Mouse (Mus musculus): ENCODE results near the gene Dnase1l2. TPM values are rescaled to one million over a fixed set of nuclear protein-coding genes. Genes with fewer than 3 reads are reported as not detected.
A peak's percentile ranks its signal among the peaks of the same experiment; 100 is the strongest.

Gene Dnase1l2
- polyA plus RNA-seq, 1 experiment from 2014 or later = 3.5 TPM

DNA sequence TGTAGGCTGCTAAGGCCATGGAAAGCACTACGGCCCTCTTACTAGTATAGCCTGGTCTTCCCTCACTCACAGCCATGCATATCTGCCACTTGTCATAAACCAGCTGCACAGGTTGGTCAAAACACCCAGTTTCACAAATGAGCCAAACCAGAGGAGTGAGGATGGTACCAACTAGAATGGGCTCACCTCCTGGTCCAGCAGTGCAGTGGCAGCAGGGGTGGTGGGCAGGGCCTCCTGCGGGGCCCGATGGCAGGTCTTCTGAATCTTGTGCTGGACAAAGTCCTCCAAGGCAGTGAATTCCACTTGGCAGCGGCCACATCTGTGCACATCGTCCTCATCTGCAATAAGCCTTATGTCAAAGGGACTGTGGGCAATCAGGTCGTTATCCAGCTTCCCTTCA lies 8.3 kb upstream of the Dnase1l2 start:
- no peak overlapping the region for H3K4me2 ChIP-seq
- H3K27ac ChIP-seq = no peak overlapping the region
- peaks cover 14% of the 10 kb centered on the region for H3K4me1 ChIP-seq
- WGBS = 92% methylated on average over 6 of the region's 6 CpGs
- H3K27me3 ChIP-seq = no peaks in the 10 kb centered on the region
- ATAC-seq (ENCODE audit: insufficient number of reproducible peaks, insufficient read depth, low FRiP score, low TSS enrichment, low read depth) = no peak
- 0 out of 2 replicates have a peak overlapping the region, but pooled peaks have one; percentile 12 for H3K9ac ChIP-seq
- no peak overlapping the region for H3K4me3 ChIP-seq
- H3K36me3 ChIP-seq = peaks cover 54% of the 10 kb centered on the region
- no peaks in the 10 kb centered on the region for H3K9me3 ChIP-seq

DNA sequence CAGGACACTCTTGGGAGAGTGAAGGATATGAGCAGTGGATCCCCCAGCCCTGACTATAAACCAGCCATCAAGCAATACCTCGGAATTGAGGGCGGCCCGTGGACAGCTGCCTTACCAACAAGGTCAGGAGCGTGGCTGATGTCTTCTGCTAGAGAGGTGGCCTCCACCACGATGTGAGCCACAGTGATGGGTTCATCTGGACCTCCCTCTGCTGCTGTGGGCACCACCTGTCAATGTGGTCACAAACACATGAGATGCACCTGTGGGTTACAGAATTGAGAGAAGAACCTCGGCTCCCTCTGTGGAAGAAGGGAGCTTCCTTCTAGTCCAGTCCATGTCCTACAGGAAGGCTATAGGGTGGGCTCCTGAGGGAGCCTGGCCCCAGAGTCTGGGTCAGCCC lies 6.6 kb upstream of the Dnase1l2 start:
- 92% methylated on average over 6 of the region's 6 CpGs for WGBS
- Histone ChIP-seq H3K9ac (no peak overlapping the region), H3K4me1 (peaks cover 11% of the 10 kb centered on the region), H3K36me3 (peaks cover 71% of the 10 kb centered on the region), H3K4me2 (no peak overlapping the region), H3K4me3 (no peak overlapping the region), H3K27ac (no peak overlapping the region), H3K9me3 (no peaks in the 10 kb centered on the region), H3K27me3 (no peaks in the 10 kb centered on the region)
- no peak for ATAC-seq (ENCODE audit: insufficient number of reproducible peaks, insufficient read depth, low FRiP score, low TSS enrichment, low read depth)

DNA sequence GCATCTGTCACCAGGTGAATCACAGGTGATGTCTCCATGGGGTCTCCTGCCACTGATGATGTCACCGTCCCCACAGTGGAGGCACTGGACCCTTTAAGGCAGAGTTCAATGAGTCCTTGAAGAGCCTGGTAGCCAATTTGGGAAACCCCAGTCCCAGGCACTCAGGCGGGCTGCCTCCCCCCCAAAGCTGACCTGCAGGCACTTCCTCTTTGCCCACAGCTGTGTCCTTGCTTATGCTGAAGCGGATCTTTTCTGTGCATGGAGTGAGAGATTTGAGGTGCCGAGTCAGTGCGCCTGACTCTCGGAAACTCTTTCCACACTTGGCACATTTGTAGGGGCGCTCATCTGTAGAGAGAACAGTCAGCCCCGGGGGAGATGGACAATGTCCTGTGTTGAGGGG lies 3.7 kb upstream of the Dnase1l2 start:
- ATAC-seq (ENCODE audit: insufficient number of reproducible peaks, insufficient read depth, low FRiP score, low TSS enrichment, low read depth) = no peak
- no peaks in the 10 kb centered on the region for H3K9me3 ChIP-seq
- 92% methylated on average over 8 of the region's 8 CpGs for WGBS
- H3K4me2 ChIP-seq = no peak overlapping the region
- no peak overlapping the region for H3K4me3 ChIP-seq
- H3K4me1 ChIP-seq = no peaks in the 10 kb centered on the region
- no peaks in the 10 kb centered on the region for H3K27me3 ChIP-seq
- no peak overlapping the region for H3K27ac ChIP-seq
- H3K36me3 ChIP-seq = peaks cover 97% of the 10 kb centered on the region
- H3K9ac ChIP-seq = no peak overlapping the region

DNA sequence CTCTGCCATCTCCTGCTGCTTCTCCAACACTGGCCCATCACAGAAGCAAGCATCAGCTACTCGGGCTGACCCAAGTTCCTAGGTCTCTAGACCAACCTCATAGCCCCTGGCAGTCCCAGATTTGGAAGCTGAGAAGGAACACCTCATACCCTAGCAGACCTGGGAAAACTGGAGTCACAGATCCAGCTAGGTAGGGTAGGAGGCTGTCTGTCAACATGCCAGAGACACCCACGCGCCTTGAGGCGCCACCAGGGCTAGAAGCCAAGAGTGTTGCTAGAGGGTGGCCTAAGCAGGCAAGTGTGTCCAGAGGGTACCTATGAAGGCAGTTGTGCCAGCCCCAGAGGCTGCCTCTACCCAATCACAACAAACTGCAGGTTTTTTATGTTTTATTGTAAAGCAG lies 504 bp upstream of the Dnase1l2 start:
- H3K4me3 ChIP-seq = no peak overlapping the region
- no peak overlapping the region for H3K27ac ChIP-seq
- H3K9ac ChIP-seq = no peak overlapping the region
- no peaks in the 10 kb centered on the region for H3K4me1 ChIP-seq
- H3K27me3 ChIP-seq = no peaks in the 10 kb centered on the region
- H3K9me3 ChIP-seq = no peaks in the 10 kb centered on the region
- peaks cover 97% of the 10 kb centered on the region for H3K36me3 ChIP-seq
- no peak for ATAC-seq (ENCODE audit: insufficient number of reproducible peaks, insufficient read depth, low FRiP score, low TSS enrichment, low read depth)
- H3K4me2 ChIP-seq = no peak overlapping the region
- WGBS = 86% methylated on average over 4 of the region's 4 CpGs

DNA sequence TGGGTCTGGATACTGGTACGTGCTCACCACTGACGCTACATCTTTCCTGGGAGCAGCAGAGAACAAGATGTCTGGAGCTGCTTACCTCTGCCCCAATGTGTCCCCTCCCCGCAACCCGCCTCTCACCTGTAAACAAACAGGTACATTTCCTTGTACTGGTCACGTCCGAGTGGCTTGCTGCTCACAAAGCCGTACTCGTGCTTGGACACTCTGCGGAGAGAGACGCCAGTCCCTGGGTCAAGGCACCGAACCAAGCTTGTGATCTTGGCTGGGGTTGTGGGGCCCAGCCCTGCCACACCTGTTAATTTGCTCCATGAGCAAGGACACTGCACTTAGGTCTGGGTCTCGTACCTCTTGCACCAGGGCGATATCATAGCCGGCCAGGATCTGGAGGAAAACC lies 798 bp downstream of the Dnase1l2 start:
- no peak overlapping the region for H3K27ac ChIP-seq
- H3K36me3 ChIP-seq = peaks cover 97% of the 10 kb centered on the region
- no peak overlapping the region for H3K9ac ChIP-seq
- H3K9me3 ChIP-seq = no peaks in the 10 kb centered on the region
- 89% methylated on average over 14 of the region's 14 CpGs for WGBS
- ATAC-seq (ENCODE audit: insufficient number of reproducible peaks, insufficient read depth, low FRiP score, low TSS enrichment, low read depth) = 0 out of 2 replicates have a peak, but pooled peaks have one; percentile 10
- H3K4me3 ChIP-seq = no peak overlapping the region
- H3K4me1 ChIP-seq = no peaks in the 10 kb centered on the region
- H3K4me2 ChIP-seq = no peak overlapping the region
- no peaks in the 10 kb centered on the region for H3K27me3 ChIP-seq

DNA sequence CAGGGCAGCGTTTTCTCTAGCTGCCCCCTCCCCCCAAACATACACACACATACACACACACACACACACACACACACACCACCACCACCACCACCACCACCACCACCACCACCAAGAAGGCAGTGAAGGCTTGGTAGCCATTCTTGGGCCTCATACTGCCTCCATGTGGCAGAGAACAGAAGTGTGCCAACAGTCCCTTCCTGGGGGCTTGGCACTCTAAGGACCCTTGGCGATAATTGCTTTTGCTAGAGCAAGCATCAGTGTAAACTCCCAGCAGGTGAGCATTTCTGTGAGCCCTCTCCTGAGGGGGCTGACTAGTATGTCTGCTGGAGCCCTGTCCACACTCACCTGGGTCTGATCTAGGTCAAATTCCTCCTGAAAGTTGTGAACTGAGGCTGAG lies 1.8 kb downstream of the Dnase1l2 start:
- Histone ChIP-seq H3K9me3 (no peaks in the 10 kb centered on the region), H3K4me2 (no peak overlapping the region), H3K27ac (no peak overlapping the region), H3K4me3 (no peak overlapping the region), H3K9ac (no peak overlapping the region), H3K36me3 (peaks cover 93% of the 10 kb centered on the region), H3K27me3 (no peaks in the 10 kb centered on the region), H3K4me1 (no peaks in the 10 kb centered on the region)
- WGBS = 43% methylated on average over 2 of the region's 2 CpGs
- ATAC-seq (ENCODE audit: insufficient number of reproducible peaks, insufficient read depth, low FRiP score, low TSS enrichment, low read depth) = no peak

DNA sequence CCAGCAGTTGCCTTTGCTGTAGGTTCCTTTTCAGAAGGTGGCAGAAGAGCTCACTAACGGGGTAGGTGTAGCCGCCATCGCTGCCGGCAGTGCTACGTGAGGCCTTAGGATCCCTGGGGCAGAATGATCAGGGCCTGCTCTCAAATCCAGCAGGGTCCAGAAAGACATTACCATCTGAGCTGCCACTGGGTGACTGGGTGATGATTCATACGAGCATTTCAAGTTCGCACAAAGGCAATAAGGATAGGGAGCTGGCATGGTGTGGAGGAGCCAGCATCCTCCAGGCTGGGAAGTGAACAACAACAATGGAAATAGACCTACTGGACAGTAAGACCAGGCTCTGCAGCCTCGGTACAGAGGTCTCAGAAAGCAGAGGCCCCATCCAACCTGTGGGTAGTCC lies 2.5 kb downstream of the Dnase1l2 start:
- Histone ChIP-seq H3K36me3 (peaks cover 93% of the 10 kb centered on the region), H3K4me3 (no peak overlapping the region), H3K27ac (no peak overlapping the region), H3K4me1 (no peaks in the 10 kb centered on the region), H3K9ac (no peak overlapping the region), H3K4me2 (no peak overlapping the region), H3K27me3 (no peaks in the 10 kb centered on the region), H3K9me3 (no peaks in the 10 kb centered on the region)
- no peak for ATAC-seq (ENCODE audit: insufficient number of reproducible peaks, insufficient read depth, low FRiP score, low TSS enrichment, low read depth)
- 92% methylated on average over 8 of the region's 8 CpGs for WGBS

DNA sequence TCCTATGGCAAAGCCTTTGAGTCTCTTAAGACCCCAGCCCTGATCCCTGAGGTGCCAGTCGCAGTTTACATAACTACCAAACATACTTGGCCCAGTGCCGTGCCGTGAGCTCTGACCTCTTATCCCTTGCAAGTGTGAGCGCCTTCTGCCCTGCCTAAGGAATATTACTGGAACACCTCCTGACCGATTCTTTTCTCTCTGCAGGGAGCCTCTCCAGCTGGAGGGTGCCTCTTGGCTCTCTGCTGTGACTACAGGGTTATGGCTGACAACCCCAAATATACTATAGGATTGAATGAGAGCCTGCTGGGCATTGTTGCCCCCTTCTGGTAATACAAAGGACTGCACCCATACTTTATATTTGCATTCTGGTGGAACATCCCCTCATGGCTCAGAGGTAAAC lies 5.9 kb downstream of the Dnase1l2 start:
- 82% methylated on average over 5 of the region's 5 CpGs for WGBS
- H3K36me3 ChIP-seq = peaks cover 85% of the 10 kb centered on the region

DNA sequence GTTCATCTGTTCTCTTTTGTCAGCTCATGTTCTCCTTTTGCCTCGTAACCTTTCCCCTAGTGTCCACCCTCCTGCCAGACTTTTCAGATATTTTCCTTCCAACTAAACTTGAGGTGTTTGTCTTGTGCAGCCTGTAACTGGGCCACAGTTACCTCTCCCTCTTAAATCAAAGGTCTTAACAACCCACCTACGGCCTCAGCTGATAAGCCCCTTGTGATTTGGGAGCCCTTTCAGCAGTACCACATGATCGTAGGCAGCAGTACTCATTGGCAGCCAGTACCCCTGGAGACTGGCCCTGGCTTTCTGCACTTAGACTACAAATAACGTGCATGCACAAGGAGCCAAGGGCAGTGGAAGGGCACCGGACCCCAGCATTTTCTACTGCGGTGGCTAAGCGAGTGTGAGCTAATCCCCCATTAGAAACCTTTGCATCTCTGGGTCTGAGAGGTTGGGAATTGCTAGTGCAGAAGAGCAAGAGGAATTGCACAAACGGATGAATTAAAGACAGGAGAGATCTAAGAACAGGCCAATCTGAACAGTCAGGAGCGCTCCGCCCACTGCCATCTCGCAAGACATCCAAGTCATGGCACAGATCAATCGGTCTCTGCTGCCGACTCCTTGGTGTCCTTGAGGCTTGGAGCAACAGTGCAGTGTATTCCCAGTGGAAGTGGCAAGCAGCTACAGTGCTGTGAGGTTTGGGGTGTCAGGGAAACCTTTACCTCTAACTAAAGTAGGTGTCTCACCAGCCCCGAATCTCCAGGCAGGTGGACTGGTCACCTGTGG lies 13.5 kb downstream of the Dnase1l2 start:
- Histone ChIP-seq H3K4me2 (no peak overlapping the region), H3K27me3 (no peaks in the 10 kb centered on the region), H3K9me3 (no peaks in the 10 kb centered on the region), H3K27ac (no peak overlapping the region), H3K4me3 (no peak overlapping the region), H3K36me3 (peaks cover 27% of the 10 kb centered on the region), H3K9ac (no peak overlapping the region), H3K4me1 (peaks cover 11% of the 10 kb centered on the region)
- ATAC-seq (ENCODE audit: insufficient number of reproducible peaks, insufficient read depth, low FRiP score, low TSS enrichment, low read depth) = no peak
- WGBS = 89% methylated on average over 14 of the region's 14 CpGs

More for the DNA sequence above, 5.9 kb downstream of the Dnase1l2 start:
- ATAC-seq (ENCODE audit: insufficient number of reproducible peaks, insufficient read depth, low FRiP score, low TSS enrichment, low read depth) = no peak
- no peaks in the 10 kb centered on the region for H3K9me3 ChIP-seq
- H3K9ac ChIP-seq = no peak overlapping the region
- no peak overlapping the region for H3K27ac ChIP-seq
- no peaks in the 10 kb centered on the region for H3K27me3 ChIP-seq
- H3K4me1 ChIP-seq = no peaks in the 10 kb centered on the region
- H3K4me2 ChIP-seq = no peak overlapping the region
- H3K4me3 ChIP-seq = no peak overlapping the region

DNA sequence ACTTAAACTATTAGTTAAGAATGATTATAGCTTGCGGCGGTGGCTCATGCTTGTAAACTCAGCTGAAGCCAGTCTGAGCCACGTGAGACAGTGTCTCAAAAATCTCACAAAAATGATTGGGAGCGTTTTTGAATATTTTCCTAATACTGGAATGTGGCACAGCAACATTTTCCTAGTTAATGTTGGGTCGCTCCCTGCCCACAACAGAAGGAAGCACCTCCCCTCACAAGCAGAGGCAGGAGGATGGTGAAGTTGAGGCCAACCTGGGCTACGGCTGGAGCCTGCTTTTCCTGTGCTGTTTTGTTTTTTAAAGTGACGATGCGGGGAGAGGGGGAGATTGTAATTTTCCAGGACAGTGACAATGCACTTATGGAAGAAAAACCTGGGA lies 15.7 kb downstream of the Dnase1l2 start:
- 5% methylated on average over 8 of the region's 8 CpGs for WGBS
- Histone ChIP-seq H3K4me2 (peak overlapping the region; percentile 73), H3K4me1 (peaks cover 11% of the 10 kb centered on the region), H3K9ac (peak overlapping the region; percentile 89), H3K27ac (peak overlapping the region; percentile 97), H3K36me3 (peaks cover 34% of the 10 kb centered on the region), H3K4me3 (peak overlapping the region; percentile 72), H3K27me3 (no peaks in the 10 kb centered on the region), H3K9me3 (no peaks in the 10 kb centered on the region)
- no peak for ATAC-seq (ENCODE audit: insufficient number of reproducible peaks, insufficient read depth, low FRiP score, low TSS enrichment, low read depth)

DNA sequence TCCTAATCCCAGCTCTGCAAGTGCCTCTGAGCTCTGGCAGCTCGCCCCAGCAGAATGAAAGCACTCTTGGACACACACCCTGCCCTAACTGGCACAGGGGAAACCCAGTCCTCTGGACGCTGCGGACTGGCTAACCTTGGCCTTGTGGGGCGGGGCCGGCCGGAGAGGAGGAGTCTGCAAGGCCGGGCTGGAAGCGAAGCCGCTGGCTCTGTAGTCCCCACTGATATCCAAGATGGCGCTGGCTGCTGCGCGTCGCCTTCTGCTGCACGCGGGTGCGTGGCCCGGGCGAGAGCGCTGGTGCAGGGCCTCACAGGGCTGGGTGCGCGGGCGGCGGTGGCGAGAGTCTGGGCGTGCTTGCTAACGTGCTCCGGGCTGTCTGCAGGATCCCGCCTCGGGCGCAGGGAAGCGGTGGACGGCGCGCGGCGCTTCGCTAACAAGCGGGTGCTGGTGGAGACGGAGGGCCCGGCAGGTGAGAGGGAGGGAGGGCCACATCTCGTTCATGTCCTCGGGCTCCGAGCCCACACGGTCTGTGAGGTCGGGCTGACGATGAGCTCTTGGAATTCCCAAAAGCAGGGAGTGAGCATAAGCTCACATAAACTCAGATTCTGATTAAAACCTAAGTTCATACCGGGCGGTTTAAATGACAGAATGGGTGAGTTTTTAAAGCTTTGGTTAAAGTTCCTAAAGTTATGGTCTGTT lies 16.3 kb downstream of the Dnase1l2 start, which contains the start of gene Eci1:
Gene Eci1, plus strand, starts transcription at position 171 of the 699 bp plus-strand sequence.
- Histone ChIP-seq H3K36me3 (peaks cover 40% of the 10 kb centered on the region), H3K27ac (peak within 1 kb of the TSS; percentile 97)

DNA sequence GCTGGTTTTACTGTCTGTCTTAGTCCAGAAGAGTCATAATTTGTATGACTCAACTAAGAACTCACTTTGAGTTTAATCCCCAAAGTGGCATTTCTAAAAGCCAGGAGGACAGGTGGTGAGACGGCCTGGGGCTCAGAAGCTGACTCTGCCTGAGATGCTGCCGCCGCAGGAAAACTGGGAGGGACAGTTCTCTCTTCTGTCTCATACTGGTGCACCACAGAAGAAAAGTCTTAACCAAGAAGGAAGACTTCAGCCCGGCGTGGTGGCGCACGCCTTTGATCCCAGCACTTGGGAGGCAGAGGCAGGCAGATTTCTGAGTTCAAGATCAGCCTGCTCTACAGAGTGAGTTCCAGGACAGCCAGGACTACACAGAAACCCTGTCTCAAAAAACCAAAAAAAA lies 17.0 kb downstream of the Dnase1l2 start:
- ATAC-seq (ENCODE audit: insufficient number of reproducible peaks, insufficient read depth, low FRiP score, low TSS enrichment, low read depth) = no peak
- Histone ChIP-seq H3K9ac (peak overlapping the region; percentile 89; the same call in 1 of the 2 replicates), H3K4me1 (peaks cover 11% of the 10 kb centered on the region), H3K4me2 (peak overlapping the region; percentile 73), H3K36me3 (peaks cover 47% of the 10 kb centered on the region), H3K9me3 (no peaks in the 10 kb centered on the region), H3K27me3 (no peaks in the 10 kb centered on the region), H3K4me3 (peak overlapping the region; percentile 72), H3K27ac (peak overlapping the region; percentile 97; the same call in 1 of the 2 replicates)
- 84% methylated on average over 7 of the region's 7 CpGs for WGBS

More for the DNA sequence above, 16.3 kb downstream of the Dnase1l2 start, which contains the start of gene Eci1:
- Histone ChIP-seq H3K4me3 (peak within 1 kb of the TSS; percentile 72), H3K4me1 (peaks cover 11% of the 10 kb centered on the region), H3K9ac (peak within 1 kb of the TSS; percentile 89), H3K27me3 (no peaks in the 10 kb centered on the region), H3K4me2 (peak within 1 kb of the TSS; percentile 73), H3K9me3 (no peaks in the 10 kb centered on the region)
- under 1% methylated on average over 48 of the region's 48 CpGs for WGBS
- ATAC-seq (ENCODE audit: insufficient number of reproducible peaks, insufficient read depth, low FRiP score, low TSS enrichment, low read depth) = peak; percentile 88
